ENCODE assay signal across 13 mouse cellular contexts in genomic region chr13:39252591-39252990, GRCm38 (mm10).
"Had no signal": no experiment of that assay in that cellular context is flagged by ENCODE, and none has a peak within 500 bp of the region (broad histone marks: within the 10 kb centered on the region; RNA-seq: fewer than 3 reads in every experiment).

No protein-coding gene starts in this region.

- H3K36me3 ChIP-seq: limb, embryonic 10.5 days; liver, embryonic 15.5 days; midbrain, embryonic 10.5 days; stomach, embryonic 15.5 days had no signal

- H3K9me3 ChIP-seq: limb, embryonic 10.5 days; liver, embryonic 15.5 days; midbrain, embryonic 10.5 days; stomach, embryonic 15.5 days had no signal

- DNase-seq: kidney, postnatal 10 days; lung, adult 2 months; lung, postnatal 36 days; right cerebral cortex, postnatal 14 days; thymus, adult 2 months; thymus, postnatal 25 days had no signal

- H3K4me3 ChIP-seq: limb, embryonic 10.5 days; liver, embryonic 15.5 days; midbrain, embryonic 10.5 days; stomach, embryonic 15.5 days had no signal

- H3K9ac ChIP-seq: liver, embryonic 15.5 days; stomach, embryonic 15.5 days had no signal

- ATAC-seq: lung, postnatal 0 days; midbrain, embryonic 16.5 days had no signal

- H3K4me1 ChIP-seq: limb, embryonic 10.5 days; liver, embryonic 15.5 days; stomach, embryonic 15.5 days had no signal

- H3K27ac ChIP-seq: limb, embryonic 10.5 days; liver, embryonic 15.5 days; midbrain, embryonic 10.5 days; stomach, embryonic 15.5 days had no signal

- H3K4me2 ChIP-seq: liver, embryonic 11.5 days; liver, embryonic 15.5 days; stomach, embryonic 15.5 days had no signal

- H3K27me3 ChIP-seq: liver, embryonic 15.5 days; stomach, embryonic 15.5 days had no signal
